Mouse (Mus musculus) heart, adult 8-10 months (tissue): Measurements from ENCODE around the gene Pacs2. TPM values are rescaled to one million over a fixed set of nuclear protein-coding genes. Genes with fewer than 3 reads are reported as not detected.
A peak's percentile ranks its signal among the peaks of the same experiment; 100 is the strongest.

ENCODE experiments used
- DNase-seq: peaks from one replicate; pipeline ENCODE4 v3.0.0; 2022; ENCODE audit warnings: low spot score
- total RNA-seq, 4 experiments: library from RNA; stranded (reverse); gene quantifications; 2 replicates each; pipeline ENCODE4 v1.2.4; 2022

Gene Pacs2
- total RNA-seq, 4 experiments from 2014 or later, result 30.4 to 38.2 (median 36.1) TPM

DNA sequence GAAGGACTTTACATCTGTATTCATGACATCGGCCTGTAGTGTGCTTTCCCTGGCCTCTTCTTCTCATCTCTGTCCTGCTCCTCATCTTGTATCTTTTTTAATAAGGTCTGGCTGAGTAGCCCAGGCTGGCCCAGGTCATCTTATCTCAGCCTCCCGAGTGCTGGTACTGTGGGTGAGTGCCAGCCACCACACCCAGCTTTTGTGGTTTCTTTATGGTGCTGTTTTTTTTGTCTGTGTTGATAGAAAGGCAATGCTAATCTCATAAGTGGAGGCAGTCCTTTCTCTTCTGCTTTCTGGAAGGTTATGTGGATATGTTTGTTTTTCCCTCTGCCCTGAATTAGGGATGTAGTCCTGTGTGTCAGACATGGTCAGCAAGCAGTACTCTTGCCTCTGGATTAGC, 28.2 kb downstream of the Pacs2 start:
- DNase-seq, result no peak

DNA sequence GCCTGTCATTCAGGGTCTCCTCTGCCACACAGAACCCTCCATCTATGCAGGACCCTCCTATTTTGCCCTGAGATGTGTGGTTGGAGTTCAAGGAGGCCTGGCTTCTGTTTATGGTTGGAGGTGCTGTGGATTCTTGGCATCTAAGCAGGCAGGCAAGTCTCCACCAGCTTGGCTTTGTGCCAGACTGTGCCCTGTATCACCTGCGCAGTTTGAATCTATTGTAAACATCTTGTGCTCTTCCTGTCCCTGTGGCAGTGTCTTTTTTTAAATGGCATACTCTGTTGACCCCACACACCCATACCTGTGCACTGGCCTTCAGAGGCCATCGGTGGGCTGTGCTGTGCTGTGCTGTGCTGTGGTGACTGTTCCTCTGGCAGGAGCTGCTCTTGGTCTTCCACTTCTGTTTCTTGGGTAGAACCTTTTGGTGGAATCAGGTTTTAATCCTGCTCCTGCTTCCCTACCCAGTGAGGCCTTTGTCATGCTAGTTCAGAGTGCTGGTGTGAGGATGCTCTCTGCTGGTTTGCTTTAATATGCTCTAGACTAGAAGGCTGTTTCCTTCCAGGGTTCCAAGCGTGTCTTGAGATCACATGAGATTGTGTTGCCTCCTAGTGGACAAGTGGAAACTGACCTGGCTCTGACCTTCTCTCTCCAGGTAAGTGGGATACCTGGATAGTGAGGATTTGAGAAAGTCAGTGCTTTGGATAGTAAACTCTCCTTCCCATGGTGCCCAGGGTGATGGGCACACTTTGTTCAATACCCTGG, 30.8 kb downstream of the Pacs2 start:
- DNase-seq, result peak; percentile 40

DNA sequence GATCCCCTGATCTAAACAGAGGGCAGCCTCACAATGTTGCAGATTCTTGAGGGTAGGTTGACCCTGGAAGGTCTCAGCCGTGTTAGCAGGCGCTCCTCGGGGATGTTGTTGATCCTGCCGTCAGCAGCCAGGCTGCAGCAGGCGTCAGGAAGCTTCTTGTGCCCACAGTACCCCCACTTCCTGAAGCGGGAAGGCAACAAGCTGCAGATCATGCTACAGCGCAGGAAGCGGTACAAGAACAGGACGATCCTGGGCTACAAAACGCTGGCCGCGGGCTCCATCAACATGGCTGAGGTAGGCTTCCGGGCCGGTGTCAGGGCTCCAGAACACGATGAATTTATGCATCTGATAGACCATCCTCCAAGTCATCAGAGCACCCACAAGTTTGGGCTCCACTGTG, 32.6 kb downstream of the Pacs2 start:
- DNase-seq, result no peak

GRCm38 (mm10) chr12:113048103-113048502, 33.8 kb downstream of the Pacs2 start:
- DNase-seq, result no peak

GRCm38 (mm10) chr12:113049836-113050235, 35.5 kb downstream of the Pacs2 start:
- DNase-seq, result no peak

DNA sequence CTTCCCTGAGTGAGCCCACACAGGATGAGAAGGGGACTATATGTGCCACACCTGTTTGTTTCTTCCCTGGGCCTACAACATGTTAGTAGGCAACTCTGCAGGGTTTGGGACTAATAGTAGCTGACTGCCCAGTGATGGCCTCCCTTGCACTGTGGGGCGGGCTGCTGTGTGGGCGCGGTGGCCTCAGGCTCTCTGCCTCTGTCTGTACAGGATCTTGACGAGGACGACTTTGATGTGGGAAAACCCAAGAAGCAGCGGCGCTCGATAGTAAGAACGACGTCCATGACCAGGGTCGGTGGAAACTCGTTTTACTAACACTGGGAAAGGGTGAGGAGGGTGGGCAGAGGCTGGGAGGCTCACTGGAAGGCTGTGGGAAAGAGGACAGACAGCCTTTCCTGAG, 36.4 kb downstream of the Pacs2 start:
- DNase-seq, result no peak

DNA sequence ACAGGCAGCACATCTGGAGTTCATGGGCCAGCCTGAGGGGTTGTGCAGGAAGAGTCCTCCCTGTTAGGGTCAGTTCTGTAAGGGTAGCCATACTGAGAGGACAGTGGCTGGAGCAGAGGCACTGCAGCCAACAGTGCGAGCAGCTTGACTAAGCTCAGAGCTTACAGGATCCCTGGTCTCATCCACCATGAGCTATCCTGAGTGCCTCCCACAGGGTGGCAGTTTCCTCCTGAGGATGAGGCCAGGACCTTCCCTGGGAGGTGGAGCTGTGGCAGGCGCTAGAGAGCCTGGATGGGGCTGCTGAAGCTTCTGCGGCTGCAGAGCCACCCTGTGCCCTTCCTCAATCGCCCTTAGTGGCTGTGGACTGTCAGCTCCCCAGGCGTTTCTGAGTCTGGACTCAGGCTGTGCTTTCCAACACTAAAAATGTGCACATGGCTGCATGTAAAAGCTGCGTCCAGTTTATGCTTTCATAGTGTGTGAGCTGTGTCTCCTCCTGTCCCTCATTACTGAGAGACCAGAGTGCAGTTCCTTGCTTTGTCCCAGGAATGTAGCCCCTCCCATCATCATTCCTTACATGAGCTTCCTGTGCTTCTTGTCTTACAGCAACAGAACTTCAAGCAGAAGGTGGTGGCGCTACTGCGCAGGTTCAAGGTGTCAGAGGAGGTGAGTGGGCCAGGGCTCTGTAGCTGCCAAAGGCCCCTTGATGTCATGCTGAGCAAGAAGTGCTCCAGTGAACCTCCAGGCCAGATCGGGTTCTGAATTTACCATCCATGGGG, 37.5 kb downstream of the Pacs2 start:
- no peak for DNase-seq

GRCm38 (mm10) chr12:113056089-113056488, 41.8 kb downstream of the Pacs2 start:
- DNase-seq, result peak; percentile 36

GRCm38 (mm10) chr12:113060178-113060577, 45.9 kb downstream of the Pacs2 start:
- DNase-seq, result no peak

GRCm38 (mm10) chr12:113061606-113062005, 47.3 kb downstream of the Pacs2 start:
- no peak for DNase-seq

- DNase-seq, result no peak
Measured at GRCm38 (mm10) chr12:113062201-113062600, 47.9 kb downstream of the Pacs2 start.

DNA sequence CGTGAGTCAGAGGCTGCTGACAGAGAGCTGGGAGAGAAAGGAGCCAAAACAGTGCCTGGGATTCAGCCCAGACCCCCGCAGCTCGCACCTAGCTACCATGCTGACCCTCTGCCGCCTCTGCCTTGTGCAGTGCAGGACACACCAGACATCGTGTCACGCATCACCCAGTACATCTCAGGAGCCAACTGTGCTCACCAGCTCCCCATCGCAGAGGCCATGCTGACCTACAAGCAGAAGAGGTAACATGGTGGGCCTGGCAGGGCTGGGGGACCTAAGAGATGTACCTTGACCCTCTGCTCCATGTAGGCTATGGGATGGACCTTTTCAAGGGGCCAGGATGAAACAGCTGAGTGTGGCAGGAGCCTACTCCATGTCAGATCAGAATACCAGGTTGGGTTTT, 49.4 kb downstream of the Pacs2 start:
- DNase-seq, result no peak

DNA sequence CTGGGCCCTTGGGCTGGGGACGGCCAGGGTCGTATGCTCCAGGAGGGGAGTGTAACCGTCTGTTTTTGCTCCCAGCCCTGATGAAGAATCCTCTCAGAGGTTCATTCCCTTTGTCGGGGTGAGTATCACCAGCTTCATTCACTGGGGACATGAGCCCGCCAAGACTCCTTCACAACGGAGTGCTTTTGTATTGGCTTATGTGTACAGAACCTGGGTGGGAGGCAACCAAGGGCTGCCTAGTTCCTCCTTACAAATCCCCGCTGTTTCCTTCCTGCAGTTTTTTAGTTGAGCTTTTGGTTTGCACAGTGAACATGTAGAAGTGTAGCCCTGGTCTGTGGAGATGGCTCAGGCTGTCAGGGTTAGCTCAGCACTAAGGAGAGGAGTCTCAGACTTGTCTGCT, 53.7 kb downstream of the Pacs2 start:
- no peak for DNase-seq

DNA sequence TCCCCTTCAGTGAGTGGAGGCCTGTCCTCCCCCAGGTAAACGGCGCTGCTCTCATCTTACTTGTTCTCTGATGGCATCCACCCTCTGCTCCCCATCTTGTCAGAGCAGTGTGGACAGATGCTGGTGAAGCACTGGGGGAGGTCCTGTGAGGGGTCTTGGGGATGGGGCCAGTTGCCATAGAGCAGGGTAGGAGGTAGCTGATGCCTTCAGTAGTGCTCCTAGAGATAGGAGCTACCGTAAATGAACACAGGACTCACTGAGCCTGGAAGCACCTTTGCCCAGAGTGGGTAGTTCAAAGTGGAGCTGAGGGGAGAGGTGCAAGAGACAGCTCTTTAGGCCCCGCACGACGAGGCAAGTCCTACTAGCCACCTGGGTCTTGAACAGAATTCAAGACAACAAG, 55.1 kb downstream of the Pacs2 start:
- DNase-seq, result no peak

DNA sequence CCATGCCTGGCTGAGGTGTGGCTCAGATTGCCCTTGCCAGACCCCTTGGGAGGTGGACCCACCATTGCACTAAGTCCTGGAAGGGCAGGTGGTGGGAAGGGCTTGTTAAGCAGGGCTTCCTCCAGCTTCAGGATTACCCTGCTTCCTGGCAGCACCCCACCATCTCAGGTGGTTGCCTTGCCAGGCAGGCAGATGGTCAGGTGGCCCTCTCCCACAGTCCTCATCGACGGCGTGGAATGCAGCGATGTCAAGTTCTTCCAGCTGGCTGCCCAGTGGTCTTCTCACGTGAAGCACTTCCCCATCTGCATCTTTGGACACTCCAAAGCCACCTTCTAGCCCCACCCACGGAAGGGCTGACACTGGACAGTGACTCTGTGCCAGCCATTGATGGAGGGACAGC, 57.0 kb downstream of the Pacs2 start:
- DNase-seq, result no peak

- DNase-seq, result no peak
Measured at GRCm38 (mm10) chr12:113071827-113072226, 57.5 kb downstream of the Pacs2 start.

- no peak for DNase-seq
Measured at GRCm38 (mm10) chr12:113073420-113074328, 59.4 kb downstream of the Pacs2 start.

DNA sequence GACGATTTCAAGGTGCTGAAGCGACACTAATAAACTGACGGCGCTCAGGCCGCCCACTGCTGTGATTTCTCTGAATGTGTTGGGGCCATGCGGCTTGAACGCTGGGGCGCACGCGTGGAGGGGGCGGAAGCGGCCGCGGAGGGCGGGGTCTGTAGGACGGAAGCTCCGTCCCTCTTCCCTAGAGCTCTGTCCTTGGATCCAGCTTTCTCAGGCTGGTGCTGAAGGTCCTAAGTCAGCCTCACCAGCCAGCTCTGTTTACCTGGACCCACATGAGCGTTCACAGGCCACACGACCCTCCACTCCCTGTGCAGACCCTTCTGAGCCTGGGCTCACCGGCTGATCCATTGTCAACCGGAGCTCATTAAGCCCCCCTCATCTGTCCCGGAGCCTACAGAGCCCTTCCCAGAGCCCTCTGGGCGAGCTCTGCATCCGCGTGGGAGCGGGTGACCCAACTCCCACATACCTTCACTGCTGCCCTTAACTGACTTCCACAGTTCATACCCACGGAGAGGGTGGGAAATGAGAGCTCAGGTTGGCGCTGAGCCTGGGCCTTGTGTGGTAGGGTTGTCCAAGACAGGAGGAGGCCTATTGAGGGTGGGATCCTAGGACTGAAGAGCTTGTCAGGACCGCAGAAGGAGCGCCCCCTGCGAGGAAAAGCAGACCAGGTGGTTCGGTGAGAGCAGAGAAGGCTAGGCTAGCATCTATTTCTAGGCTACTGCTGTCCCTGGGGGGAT, 60.2 kb downstream of the Pacs2 start, which contains the start of gene Tex22:
Gene Tex22, plus strand, starts transcription at position 174 of the 734 bp plus-strand sequence.
- peak; percentile 88 for DNase-seq

GRCm38 (mm10) chr12:113075063-113075454, 60.8 kb downstream of the Pacs2 start:
- peak; percentile 85 for DNase-seq

- DNase-seq, result no peak
Measured at GRCm38 (mm10) chr12:113075486-113075885, 61.2 kb downstream of the Pacs2 start.

DNA sequence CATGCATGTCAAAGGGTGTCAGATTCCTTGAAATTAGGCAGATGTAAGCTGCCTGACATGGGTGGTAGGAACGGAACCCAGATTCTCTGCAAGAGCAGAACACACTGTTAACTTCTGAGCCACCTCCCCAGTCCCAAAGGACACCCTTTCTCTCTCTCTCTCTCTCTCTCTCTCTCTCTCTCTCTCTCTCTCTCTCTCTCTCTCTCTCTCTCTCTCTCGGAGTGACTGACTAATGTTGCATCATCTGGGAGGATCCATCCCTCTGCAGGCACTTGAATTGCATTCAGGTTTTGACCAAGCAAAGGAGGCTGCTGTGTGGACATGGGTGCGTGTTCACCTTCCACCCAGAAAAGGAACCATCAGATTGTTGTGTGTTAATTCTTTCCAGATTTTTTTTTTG, 73.0 kb downstream of the Pacs2 start:
- DNase-seq, result no peak
